Mouse (Mus musculus): ENCODE results near the gene Capns1.

- TF ChIP-seq GATA1 (IDR thresholded peaks at IDR 0.05; ENCODE audit: low read length): no peak
- TF ChIP-seq TAL1 (IDR thresholded peaks at IDR 0.05; ENCODE audit: low read length): no peak
Observed at GRCm38 (mm10) chr7:30147011-30147410, 51.6 kb downstream of the Capns1 start.
